In the genomic region with DNA sequence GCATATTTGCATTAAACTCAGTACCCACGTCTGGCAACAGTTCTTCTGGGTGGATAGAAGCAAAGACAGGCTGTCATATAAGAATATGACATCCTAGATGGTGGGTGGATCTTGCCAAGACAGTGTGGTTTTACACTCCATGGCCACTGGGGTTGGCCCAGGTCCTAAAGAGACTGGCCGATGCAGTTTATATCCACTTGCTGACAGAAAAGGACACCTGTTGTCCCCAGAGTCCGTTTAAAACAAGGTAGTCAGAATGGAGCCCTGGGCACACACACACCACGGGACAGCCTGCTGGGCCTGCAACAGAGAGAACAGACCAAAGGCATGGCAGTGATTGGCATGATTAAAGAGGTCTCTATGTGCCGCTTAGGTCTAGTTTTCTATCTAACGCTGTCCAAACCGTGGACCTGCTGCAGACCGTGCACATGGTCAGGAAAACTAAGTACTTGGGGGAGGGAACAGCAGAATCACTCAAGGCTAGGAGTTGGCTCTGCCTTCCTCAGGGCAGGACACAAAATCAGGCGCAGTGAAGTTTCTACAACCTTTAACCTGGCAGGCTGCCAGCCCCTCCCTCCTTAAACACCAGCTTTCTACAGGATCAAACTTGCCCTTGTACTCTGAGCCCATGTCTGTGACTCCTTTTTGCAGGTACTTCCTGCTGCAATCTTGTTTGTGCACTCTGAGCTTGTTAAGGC, we compare ENCODE assay signal across 7 mouse cellular contexts. TPM values are rescaled to one million over a fixed set of nuclear protein-coding genes. Genes with fewer than 3 reads are reported as not detected.
DNase-seq lines count a peak whose midpoint lies in the region; ATAC-seq and TF ChIP-seq lines count a peak whose summit lies in the region.

No protein-coding gene starts in this region.

- DNase-seq in midbrain, embryonic 10.5 days (ENCODE audit: low spot score) = no peak
- peak; percentile 91 for DNase-seq in gonadal fat pad, adult 2 months (ENCODE audit: low read depth)
- no peak for DNase-seq in thymus, postnatal 4 days
- DNase-seq in left cerebral cortex, adult 18-20 months (ENCODE audit: low spot score in 2 of 2) = no peak
- no peak for DNase-seq in cerebellum, adult 2 months

- no peaks in the 10 kb centered on the region for H3K9me3 ChIP-seq in midbrain, embryonic 13.5 days
- no peaks in the 10 kb centered on the region for H3K9me3 ChIP-seq in midbrain, embryonic 10.5 days (replicated peaks)
- no peaks in the 10 kb centered on the region for H3K9me3 ChIP-seq in lung, embryonic 15.5 days

- H3K4me3 ChIP-seq in midbrain, embryonic 13.5 days (replicated peaks) = no peak overlapping the region
- H3K4me3 ChIP-seq in midbrain, embryonic 10.5 days = no peak overlapping the region
- H3K4me3 ChIP-seq in lung, embryonic 15.5 days = no peak overlapping the region
- no peak overlapping the region for H3K4me3 ChIP-seq in cerebellum, adult 2 months (replicated peaks; ENCODE audit: insufficient read depth, low read depth, low read length)

- H3K27ac ChIP-seq in midbrain, embryonic 13.5 days = no peak overlapping the region
- H3K27ac ChIP-seq in midbrain, embryonic 10.5 days (replicated peaks) = no peak overlapping the region
- no peak overlapping the region for H3K27ac ChIP-seq in lung, embryonic 15.5 days
- no peak overlapping the region for H3K27ac ChIP-seq in cerebellum, adult 2 months (ENCODE audit: insufficient read depth, low read length)

- H3K4me2 ChIP-seq in midbrain, embryonic 13.5 days (replicated peaks) = no peak overlapping the region
- no peak overlapping the region for H3K4me2 ChIP-seq in lung, embryonic 15.5 days

- no peaks in the 10 kb centered on the region for H3K36me3 ChIP-seq in midbrain, embryonic 13.5 days
- H3K36me3 ChIP-seq in midbrain, embryonic 10.5 days = no peaks in the 10 kb centered on the region
- no peaks in the 10 kb centered on the region for H3K36me3 ChIP-seq in lung, embryonic 15.5 days

- H3K4me1 ChIP-seq in midbrain, embryonic 13.5 days (replicated peaks) = 0 out of 2 replicates have a peak, but pooled peaks cover 4% of the 10 kb centered on the region
- H3K4me1 ChIP-seq in midbrain, embryonic 10.5 days = peaks cover 12% of the 10 kb centered on the region
- H3K4me1 ChIP-seq in lung, embryonic 15.5 days = peaks cover 21% of the 10 kb centered on the region
- H3K4me1 ChIP-seq in cerebellum, adult 2 months (ENCODE audit: control insufficient read depth, insufficient read depth, low read length) = peaks cover 3% of the 10 kb centered on the region; the same call in 1 of the 2 replicates

- no peak overlapping the region for H3K9ac ChIP-seq in midbrain, embryonic 13.5 days (replicated peaks)
- no peak overlapping the region for H3K9ac ChIP-seq in lung, embryonic 15.5 days

- H3K27me3 ChIP-seq in midbrain, embryonic 13.5 days = no peaks in the 10 kb centered on the region; the same call in 1 of the 2 replicates
- no peaks in the 10 kb centered on the region for H3K27me3 ChIP-seq in midbrain, embryonic 10.5 days (ENCODE audit: low read depth, poor library complexity, severe bottlenecking)
- H3K27me3 ChIP-seq in lung, embryonic 15.5 days = no peaks in the 10 kb centered on the region
- no peaks in the 10 kb centered on the region for H3K27me3 ChIP-seq in cerebellum, adult 2 months (ENCODE audit: control insufficient read depth, insufficient read depth, low read length)

- TF ChIP-seq CTCF in cerebellum, adult 2 months (IDR thresholded peaks at IDR 0.05; ENCODE audit: borderline replicate concordance, insufficient read depth, low read depth, low read length) = no peak

- no peak for TF ChIP-seq POLR2A in cerebellum, adult 2 months (IDR thresholded peaks at IDR 0.05; ENCODE audit: borderline replicate concordance, insufficient read depth, low read length)

- 0 out of 2 replicates have a peak, but pooled peaks have one; percentile 14 for ATAC-seq in midbrain, embryonic 13.5 days
- peak; percentile 45 for ATAC-seq in lung, embryonic 15.5 days (ENCODE audit: borderline replicate concordance, extremely low read depth, low FRiP score, low TSS enrichment)

- 79% methylated on average over 9 of the region's 9 CpGs for WGBS in midbrain, embryonic 13.5 days
- 86% methylated on average over 9 of the region's 9 CpGs for WGBS in midbrain, embryonic 10.5 days
- 49% methylated on average over 9 of the region's 9 CpGs for WGBS in lung, embryonic 15.5 days
- WGBS in cerebellum, adult 2 months = 22% methylated on average over 9 of the region's 9 CpGs

RNA-seq across cellular contexts. Expression of a gene that starts 4.3 kb away (rescaled TPM):
- 3.1 and 4.0 TPM in 2 replicates for polyA plus RNA-seq in midbrain, embryonic 13.5 days (2015; fragmentation: Nextera tagmentation; extraction: Ambion mirVana)
- polyA plus RNA-seq in midbrain, embryonic 10.5 days (2016; fragmentation: Nextera tagmentation; extraction: Ambion mirVana) = 1.3 and 1.6 TPM in 2 replicates
- 118 and 150 TPM in 2 replicates for polyA plus RNA-seq in gonadal fat pad, adult 2 months (2012; rRNA removed)
- polyA plus RNA-seq in lung, embryonic 15.5 days (2015; fragmentation: Nextera tagmentation; extraction: Ambion mirVana) = 6.4 and 6.8 TPM in 2 replicates
- 10 to 100 TPM; 17.0 to 20.2 TPM for total RNA-seq in left cerebral cortex, adult 18-20 months (2021)
- polyA plus RNA-seq in cerebellum, adult 2 months (2012; rRNA removed) = 17.1 and 19.4 TPM in 2 replicates

RNA-seq across cellular contexts. Expression of a gene that starts 32.1 kb away (rescaled TPM):
- polyA plus RNA-seq in midbrain, embryonic 13.5 days (2015; fragmentation: Nextera tagmentation; extraction: Ambion mirVana) = 540 and 561 TPM in 2 replicates
- polyA plus RNA-seq in midbrain, embryonic 10.5 days (2016; fragmentation: Nextera tagmentation; extraction: Ambion mirVana) = 728 and 772 TPM in 2 replicates
- 103 and 106 TPM in 2 replicates for polyA plus RNA-seq in gonadal fat pad, adult 2 months (2012; rRNA removed)
- 518 TPM in 2 replicates for polyA plus RNA-seq in lung, embryonic 15.5 days (2015; fragmentation: Nextera tagmentation; extraction: Ambion mirVana)
- 100 to 1,000 TPM; 193 to 201 TPM for total RNA-seq in left cerebral cortex, adult 18-20 months (2021)
- polyA plus RNA-seq in cerebellum, adult 2 months (2012; rRNA removed) = 220 and 228 TPM in 2 replicates

RNA-seq across cellular contexts. Expression of a gene that starts 32.2 kb away (rescaled TPM):
- polyA plus RNA-seq in midbrain, embryonic 13.5 days (2015; fragmentation: Nextera tagmentation; extraction: Ambion mirVana) = 11.0 and 11.6 TPM in 2 replicates
- polyA plus RNA-seq in midbrain, embryonic 10.5 days (2016; fragmentation: Nextera tagmentation; extraction: Ambion mirVana) = 14.7 and 18.0 TPM in 2 replicates
- polyA plus RNA-seq in gonadal fat pad, adult 2 months (2012; rRNA removed) = 8.3 and 9.8 TPM in 2 replicates
- polyA plus RNA-seq in lung, embryonic 15.5 days (2015; fragmentation: Nextera tagmentation; extraction: Ambion mirVana) = 13.8 and 15.9 TPM in 2 replicates
- total RNA-seq in left cerebral cortex, adult 18-20 months (2021) = 10 to 100 TPM; 11.2 to 11.3 TPM
- 15.2 and 15.9 TPM in 2 replicates for polyA plus RNA-seq in cerebellum, adult 2 months (2012; rRNA removed)

RNA-seq across cellular contexts. Expression of a gene that starts 38.6 kb away (rescaled TPM):
- polyA plus RNA-seq in midbrain, embryonic 13.5 days (2015; fragmentation: Nextera tagmentation; extraction: Ambion mirVana) = 75.0 and 78.6 TPM in 2 replicates
- 37.3 and 45.3 TPM in 2 replicates for polyA plus RNA-seq in midbrain, embryonic 10.5 days (2016; fragmentation: Nextera tagmentation; extraction: Ambion mirVana)
- 23.7 and 30.6 TPM in 2 replicates for polyA plus RNA-seq in gonadal fat pad, adult 2 months (2012; rRNA removed)
- polyA plus RNA-seq in lung, embryonic 15.5 days (2015; fragmentation: Nextera tagmentation; extraction: Ambion mirVana) = 24.1 and 27.3 TPM in 2 replicates
- total RNA-seq in left cerebral cortex, adult 18-20 months (2021) = 100 to 1,000 TPM; 197 to 204 TPM
- polyA plus RNA-seq in cerebellum, adult 2 months (2012; rRNA removed) = 70.2 and 75.3 TPM in 2 replicates
